Mouse (Mus musculus) forebrain, embryonic 14.5 days (tissue): ENCODE measurements around the gene Fpgs. TPM values are rescaled to one million over a fixed set of nuclear protein-coding genes. Genes with fewer than 3 reads are reported as not detected.

Source experiments
- ATAC-seq: fragments of 200-750 bp; cut with Nextera tagmentation; 2 replicates; pipeline ENCODE4 v1.8.0; 2017; ENCODE audit warnings: mild to moderate bottlenecking, moderate library complexity
- DNase-seq: peaks from one replicate; pipeline ENCODE4 v3.0.0-alpha.2; 2015; ENCODE audit warnings: low spot score
- H3K27ac ChIP-seq: fragments of 300-500 bp; sonication (generic); 2 replicates; pipeline ENCODE4 v1.5.1; 2014; ENCODE audit warnings: low read depth, mild to moderate bottlenecking, control low read depth, low read length, moderate library complexity
- H3K27me3 ChIP-seq: fragments of 300-500 bp; sonication (generic); replicated peaks from 2 replicates; pipeline ENCODE4 v1.6.1; 2014; ENCODE audit warnings: low read length, control low read depth, mixed read lengths; ENCODE audit not compliant: control insufficient read depth, insufficient read depth
- H3K36me3 ChIP-seq: fragments of 300-500 bp; sonication (generic); 2 replicates; pipeline ENCODE4 v1.6.1; 2014; ENCODE audit warnings: low read length, control low read depth; ENCODE audit not compliant: control insufficient read depth, insufficient read depth
- H3K4me1 ChIP-seq: fragments of 300-500 bp; sonication (generic); 2 replicates; pipeline ENCODE4 v1.6.1; 2014; ENCODE audit warnings: antibody characterized with exemption, low read length, control low read depth; ENCODE audit not compliant: control insufficient read depth, insufficient read depth
- H3K4me2 ChIP-seq: fragments of 300-500 bp; sonication (generic); 2 replicates; pipeline ENCODE4 v1.6.1; 2014; ENCODE audit warnings: mild to moderate bottlenecking, control low read depth, low read length
- H3K4me3 ChIP-seq: fragments of 300-500 bp; sonication (generic); 2 replicates; pipeline ENCODE4 v1.5.1; 2014; ENCODE audit warnings: low read depth, low read length, control low read depth
- H3K9ac ChIP-seq: fragments of 300-500 bp; sonication (generic); 2 replicates; pipeline ENCODE4 v1.6.1; 2014; ENCODE audit warnings: mild to moderate bottlenecking, low read length, control low read depth, moderate library complexity
- H3K9me3 ChIP-seq: fragments of 300-500 bp; sonication (generic); replicated peaks from 2 replicates; pipeline ENCODE4 v1.6.1; 2016; ENCODE audit warnings: low read length, control low read depth, mixed read lengths; ENCODE audit not compliant: control insufficient read depth
- WGBS: fragments of 180-500 bp; shearing (Covaris S2); extraction: QIAGEN DNeasy Blood & Tissue Kit; methylation state at CpG from one replicate; pipeline ENCODE4 v1.1.7; 2014; 5-methylcytosine and 5-hydroxymethylcytosine counted together
- polyA plus RNA-seq: library from polyadenylated mRNA; unstranded; fragments of >200 nt; fragmentation: Nextera tagmentation; extraction: Ambion mirVana; gene quantifications from 2 replicates; pipeline ENCODE4 v1.2.1, GENCODE M21; 2014

Fpgs gene
- polyA plus RNA-seq, 1 experiment from 2014 or later, result 10.9 TPM

- Histone ChIP-seq H3K9ac (no peak overlapping the region), H3K4me1 (no peaks in the 10 kb centered on the region), H3K9me3 (no peaks in the 10 kb centered on the region), H3K4me2 (no peak overlapping the region), H3K27me3 (no peaks in the 10 kb centered on the region), H3K4me3 (no peak overlapping the region), H3K36me3 (no peaks in the 10 kb centered on the region), H3K27ac (no peak overlapping the region)
- ATAC-seq (no peak), DNase-seq (no peak)
- WGBS, result 66% methylated on average over 11 of the region's 11 CpGs
Observed at GRCm38 (mm10) chr2:32730854-32731253, 26.9 kb upstream of the Fpgs start.

- Histone ChIP-seq H3K27ac (no peak overlapping the region), H3K4me2 (no peak overlapping the region), H3K36me3 (no peaks in the 10 kb centered on the region), H3K27me3 (no peaks in the 10 kb centered on the region), H3K9me3 (no peaks in the 10 kb centered on the region), H3K9ac (no peak overlapping the region), H3K4me1 (no peaks in the 10 kb centered on the region), H3K4me3 (no peak overlapping the region)
- ATAC-seq, result no peak
- no peak for DNase-seq
- 83% methylated on average over 4 of the region's 4 CpGs for WGBS
Observed at GRCm38 (mm10) chr2:32729547-32729946, 25.6 kb upstream of the Fpgs start.

GRCm38 (mm10) chr2:32728463-32728862 lies 24.5 kb upstream of the Fpgs start:
- Histone ChIP-seq H3K4me3 (no peak overlapping the region), H3K27ac (no peak overlapping the region), H3K9me3 (no peaks in the 10 kb centered on the region), H3K4me1 (no peaks in the 10 kb centered on the region), H3K36me3 (no peaks in the 10 kb centered on the region), H3K9ac (no peak overlapping the region), H3K4me2 (no peak overlapping the region), H3K27me3 (no peaks in the 10 kb centered on the region)
- WGBS, result 59% methylated on average over 7 of the region's 7 CpGs
- DNase-seq (no peak), ATAC-seq (no peak)

- Histone ChIP-seq H3K27me3 (no peaks in the 10 kb centered on the region), H3K9me3 (no peaks in the 10 kb centered on the region)
- WGBS, result under 1% methylated on average over 16 of the region's 16 CpGs
Observed at GRCm38 (mm10) chr2:32727435-32727834, 23.5 kb upstream of the Fpgs start.

GRCm38 (mm10) chr2:32724832-32725790 lies 21.2 kb upstream of the Fpgs start:
- WGBS, result 87% methylated on average over 16 of the region's 16 CpGs

More at GRCm38 (mm10) chr2:32727435-32727834, 23.5 kb upstream of the Fpgs start:
- H3K9ac ChIP-seq, result peak overlapping the region; percentile 40; the same call in 1 of the 2 replicates
- peak; percentile 97 for DNase-seq
- H3K4me2 ChIP-seq, result peak overlapping the region; percentile 44
- no peaks in the 10 kb centered on the region for H3K4me1 ChIP-seq
- peak overlapping the region; percentile 25 for H3K4me3 ChIP-seq
- H3K36me3 ChIP-seq, result no peaks in the 10 kb centered on the region
- H3K27ac ChIP-seq, result no peak overlapping the region
- peak; percentile 99 for ATAC-seq

GRCm38 (mm10) chr2:32724149-32724548 lies 20.2 kb upstream of the Fpgs start:
- DNase-seq (no peak), ATAC-seq (no peak)
- H3K9ac ChIP-seq, result no peak overlapping the region
- no peak overlapping the region for H3K4me2 ChIP-seq
- no peaks in the 10 kb centered on the region for H3K4me1 ChIP-seq
- H3K27ac ChIP-seq, result no peak overlapping the region
- WGBS, result 74% methylated on average over 4 of the region's 4 CpGs
- H3K27me3 ChIP-seq, result no peaks in the 10 kb centered on the region
- H3K4me3 ChIP-seq, result no peak overlapping the region
- H3K36me3 ChIP-seq, result no peaks in the 10 kb centered on the region
- H3K9me3 ChIP-seq, result no peaks in the 10 kb centered on the region

More at GRCm38 (mm10) chr2:32724832-32725790, 21.2 kb upstream of the Fpgs start:
- no peak overlapping the region for H3K9ac ChIP-seq
- no peaks in the 10 kb centered on the region for H3K4me1 ChIP-seq
- H3K9me3 ChIP-seq, result no peaks in the 10 kb centered on the region
- ATAC-seq (no peak), DNase-seq (no peak)
- H3K36me3 ChIP-seq, result no peaks in the 10 kb centered on the region
- no peak overlapping the region for H3K4me3 ChIP-seq
- no peaks in the 10 kb centered on the region for H3K27me3 ChIP-seq
- no peak overlapping the region for H3K27ac ChIP-seq
- H3K4me2 ChIP-seq, result no peak overlapping the region

GRCm38 (mm10) chr2:32722581-32722980 lies 18.6 kb upstream of the Fpgs start:
- Histone ChIP-seq H3K4me2 (no peak overlapping the region), H3K9ac (no peak overlapping the region), H3K27ac (no peak overlapping the region), H3K4me3 (no peak overlapping the region), H3K9me3 (no peaks in the 10 kb centered on the region), H3K4me1 (no peaks in the 10 kb centered on the region), H3K36me3 (no peaks in the 10 kb centered on the region), H3K27me3 (no peaks in the 10 kb centered on the region)
- 78% methylated on average over 3 of the region's 3 CpGs for WGBS
- no peak for ATAC-seq
- no peak for DNase-seq

- Histone ChIP-seq H3K4me3 (no peak overlapping the region), H3K4me2 (no peak overlapping the region), H3K9me3 (no peaks in the 10 kb centered on the region), H3K36me3 (no peaks in the 10 kb centered on the region), H3K27me3 (no peaks in the 10 kb centered on the region), H3K4me1 (no peaks in the 10 kb centered on the region), H3K27ac (no peak overlapping the region), H3K9ac (no peak overlapping the region)
- ATAC-seq (no peak), DNase-seq (no peak)
- 57% methylated on average over 6 of the region's 6 CpGs for WGBS
Observed at GRCm38 (mm10) chr2:32722046-32722445, 18.1 kb upstream of the Fpgs start.

GRCm38 (mm10) chr2:32720681-32721229 lies 16.8 kb upstream of the Fpgs start, which contains the start of gene Sh2d3c:
Gene Sh2d3c, plus strand, starts transcription at chr2:32721055.
- Histone ChIP-seq H3K9me3 (no peaks in the 10 kb centered on the region), H3K36me3 (no peaks in the 10 kb centered on the region), H3K4me3 (no peak within 1 kb of the TSS), H3K27me3 (no peaks in the 10 kb centered on the region), H3K9ac (no peak within 1 kb of the TSS), H3K4me1 (no peaks in the 10 kb centered on the region), H3K4me2 (no peak within 1 kb of the TSS), H3K27ac (no peak within 1 kb of the TSS)
- WGBS, result 64% methylated on average over 8 of the region's 8 CpGs
- no peak for DNase-seq
- ATAC-seq, result no peak
